Mouse (Mus musculus): Measurements from ENCODE around the gene Cav2.

Cav2 gene

GRCm38 (mm10) chr6:17280939-17281756 lies at the start of gene Cav2:
Gene Cav2 (plus strand): TSS chr6:17281185.
- DNase-seq (ENCODE audit: low spot score in 2 of 2) = peak; percentile 78 to 82

GRCm38 (mm10) chr6:17239693-17240092 lies 41.3 kb upstream of the Cav2 start:
- DNase-seq (ENCODE audit: low spot score in 2 of 2) = no peak

DNA sequence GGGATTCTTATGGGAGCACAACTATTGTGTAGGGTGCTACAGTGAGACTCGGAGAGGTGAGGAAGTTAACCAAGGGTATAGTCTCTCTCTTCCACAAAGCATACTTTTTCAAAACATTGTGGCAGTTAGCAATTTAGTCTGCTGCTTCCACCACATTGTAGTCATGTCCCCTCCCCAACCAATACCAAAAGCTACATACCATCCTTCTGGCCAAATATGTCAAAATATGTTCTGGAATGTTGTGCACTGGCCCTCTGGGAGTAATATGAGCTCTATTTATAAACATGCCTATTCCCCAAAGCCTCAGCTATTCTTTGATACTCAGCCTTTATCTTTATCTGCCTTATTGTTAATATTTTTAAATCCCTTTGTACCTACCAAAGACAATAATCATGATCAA lies 40.0 kb upstream of the Cav2 start:
- no peak for DNase-seq (ENCODE audit: low spot score in 2 of 2)

DNA sequence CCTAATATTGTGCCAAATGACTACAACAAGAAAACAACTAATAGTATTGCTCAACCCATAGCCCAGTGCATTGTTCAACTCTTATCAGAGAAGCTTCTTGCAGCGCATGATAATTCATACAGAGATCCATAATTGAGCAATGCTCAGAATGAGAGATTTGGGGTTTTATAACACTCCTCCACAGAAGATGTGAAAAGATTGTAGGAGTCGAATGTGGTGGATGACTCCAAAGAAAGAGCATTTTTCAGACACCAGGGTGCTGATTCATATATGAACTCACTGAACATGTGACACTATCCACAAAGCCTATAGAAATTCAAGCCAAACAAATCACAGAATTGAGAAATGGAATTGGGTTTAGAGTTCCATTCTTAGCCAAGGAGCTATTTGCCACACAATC lies 34.0 kb upstream of the Cav2 start:
- no peak for DNase-seq (ENCODE audit: low spot score in 2 of 2)

DNA sequence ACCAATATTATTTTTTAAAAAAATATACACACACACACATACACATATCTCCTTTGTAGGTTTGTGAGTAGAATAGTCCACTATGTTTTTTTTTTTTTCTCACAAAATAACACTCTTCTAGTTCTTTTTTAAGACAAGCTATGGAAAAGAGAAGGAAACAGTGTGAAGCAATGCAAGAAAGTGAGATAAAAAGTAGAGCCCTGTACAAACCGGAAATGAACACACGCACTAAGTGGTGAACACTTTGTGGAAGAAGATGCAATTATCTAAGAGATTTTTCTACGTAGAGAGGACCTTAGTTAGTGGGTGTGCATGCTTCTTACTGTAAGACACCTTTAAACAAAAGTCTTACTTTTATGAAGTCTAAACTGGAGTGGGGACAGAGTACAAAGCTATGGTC lies 33.3 kb upstream of the Cav2 start:
- DNase-seq (ENCODE audit: low spot score in 2 of 2) = no peak

DNA sequence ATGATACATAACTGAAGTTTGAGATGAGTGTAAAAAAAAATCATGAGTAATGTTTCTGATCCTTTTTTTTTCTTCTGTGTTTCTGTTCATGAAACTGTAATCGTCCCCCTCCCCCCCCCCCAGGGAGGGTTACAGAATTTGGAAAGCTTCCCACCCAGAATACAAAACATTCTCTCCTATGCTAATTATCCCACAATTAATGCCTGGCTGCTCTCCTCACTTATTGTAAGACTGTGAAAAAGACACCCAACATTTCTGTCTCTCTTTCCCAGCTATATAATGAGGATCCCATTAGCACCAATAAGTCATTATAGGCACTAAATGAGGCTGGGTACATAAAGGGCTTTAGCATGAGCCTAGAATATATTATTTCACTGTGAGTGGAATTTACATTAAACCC lies 32.7 kb upstream of the Cav2 start:
- no peak for DNase-seq (ENCODE audit: low spot score in 2 of 2)

- no peak for DNase-seq (ENCODE audit: low spot score in 2 of 2)
Measured at GRCm38 (mm10) chr6:17251958-17252357, 29.0 kb upstream of the Cav2 start.

DNA sequence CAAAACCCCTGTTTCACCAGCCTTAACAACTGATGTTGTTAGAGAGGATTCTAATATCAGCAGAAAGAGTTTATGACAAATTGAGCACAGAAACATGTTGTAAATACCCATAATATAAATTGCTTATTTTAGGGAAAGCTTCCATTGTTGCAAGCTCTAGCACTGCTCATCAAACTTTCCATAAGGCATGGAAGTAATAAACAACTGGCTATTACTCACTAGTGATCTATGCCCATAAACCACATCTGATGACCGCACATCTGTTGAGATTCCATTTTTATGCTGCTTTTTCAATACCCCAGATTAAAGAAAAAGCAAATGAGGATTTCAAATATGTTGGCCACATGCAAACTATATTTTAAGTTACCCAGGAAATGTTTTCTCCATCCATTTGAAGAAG lies 22.8 kb upstream of the Cav2 start:
- no peak for DNase-seq (ENCODE audit: low spot score in 2 of 2)

GRCm38 (mm10) chr6:17258911-17259310 lies 22.1 kb upstream of the Cav2 start:
- DNase-seq (ENCODE audit: low spot score in 2 of 2) = no peak

- DNase-seq (ENCODE audit: low spot score in 2 of 2) = no peak
Measured at GRCm38 (mm10) chr6:17262786-17263185, 18.2 kb upstream of the Cav2 start.

GRCm38 (mm10) chr6:17265043-17265442 lies 15.9 kb upstream of the Cav2 start:
- DNase-seq (ENCODE audit: low spot score in 2 of 2) = no peak

GRCm38 (mm10) chr6:17266466-17266865 lies 14.5 kb upstream of the Cav2 start:
- DNase-seq (ENCODE audit: low spot score in 2 of 2) = no peak

GRCm38 (mm10) chr6:17278366-17278765 lies 2.6 kb upstream of the Cav2 start:
- DNase-seq (ENCODE audit: low spot score in 2 of 2) = no peak

GRCm38 (mm10) chr6:17281757-17282092 lies 740 bp downstream of the Cav2 start:
- DNase-seq (ENCODE audit: low spot score in 2 of 2) = no peak

- DNase-seq (ENCODE audit: low spot score in 2 of 2) = peak in 1 of 2 experiments; percentile 29
Measured at GRCm38 (mm10) chr6:17282159-17282558, 1.2 kb downstream of the Cav2 start.

DNA sequence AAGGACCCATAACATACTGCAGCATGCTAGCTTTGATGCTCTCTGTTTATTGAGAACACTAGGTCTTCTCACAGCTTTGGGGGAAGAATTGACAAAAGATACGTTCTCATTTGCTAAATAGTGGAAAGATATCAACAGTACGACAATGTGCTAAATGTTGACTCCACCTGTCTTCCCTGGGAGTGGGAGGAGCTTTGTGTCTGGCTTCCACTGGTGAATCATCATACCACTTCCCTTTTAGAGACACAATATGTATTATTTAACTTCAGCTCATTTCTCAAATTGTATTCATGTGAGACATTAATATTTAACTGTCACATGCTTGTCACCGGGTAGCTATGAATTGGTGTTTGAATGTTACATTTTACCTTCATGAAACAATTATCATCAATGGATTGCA lies 2.8 kb downstream of the Cav2 start:
- no peak for DNase-seq (ENCODE audit: low spot score in 2 of 2)

- DNase-seq (ENCODE audit: low spot score in 2 of 2) = no peak
Measured at GRCm38 (mm10) chr6:17286381-17286780, 5.4 kb downstream of the Cav2 start.

DNA sequence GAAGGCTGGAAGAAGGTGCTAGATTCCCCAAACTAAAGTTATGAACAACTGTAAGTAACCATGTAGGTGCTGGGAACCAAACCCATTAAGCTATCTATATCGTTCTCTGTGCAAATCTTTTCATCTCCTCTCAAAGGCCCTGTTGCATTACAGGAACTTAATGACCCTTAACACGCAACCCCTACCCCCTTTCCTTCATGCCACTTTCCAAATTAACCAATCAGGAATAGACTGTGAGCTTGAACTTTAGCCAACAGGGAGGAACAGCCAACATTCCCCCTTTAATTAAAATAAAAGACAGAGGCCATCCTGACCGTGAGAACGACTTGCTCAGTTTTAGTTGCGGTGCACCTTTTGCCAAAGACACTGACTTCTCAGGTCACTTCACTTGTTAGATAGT lies 14.1 kb downstream of the Cav2 start:
- no peak for DNase-seq (ENCODE audit: low spot score in 2 of 2)

- peak; percentile 78 to 82 for DNase-seq (ENCODE audit: low spot score in 2 of 2)
Measured at GRCm38 (mm10) chr6:17305954-17306601, 25.1 kb downstream of the Cav2 start, which contains the start of gene Cav1. Gene Cav1 (plus strand): TSS chr6:17306335.

DNA sequence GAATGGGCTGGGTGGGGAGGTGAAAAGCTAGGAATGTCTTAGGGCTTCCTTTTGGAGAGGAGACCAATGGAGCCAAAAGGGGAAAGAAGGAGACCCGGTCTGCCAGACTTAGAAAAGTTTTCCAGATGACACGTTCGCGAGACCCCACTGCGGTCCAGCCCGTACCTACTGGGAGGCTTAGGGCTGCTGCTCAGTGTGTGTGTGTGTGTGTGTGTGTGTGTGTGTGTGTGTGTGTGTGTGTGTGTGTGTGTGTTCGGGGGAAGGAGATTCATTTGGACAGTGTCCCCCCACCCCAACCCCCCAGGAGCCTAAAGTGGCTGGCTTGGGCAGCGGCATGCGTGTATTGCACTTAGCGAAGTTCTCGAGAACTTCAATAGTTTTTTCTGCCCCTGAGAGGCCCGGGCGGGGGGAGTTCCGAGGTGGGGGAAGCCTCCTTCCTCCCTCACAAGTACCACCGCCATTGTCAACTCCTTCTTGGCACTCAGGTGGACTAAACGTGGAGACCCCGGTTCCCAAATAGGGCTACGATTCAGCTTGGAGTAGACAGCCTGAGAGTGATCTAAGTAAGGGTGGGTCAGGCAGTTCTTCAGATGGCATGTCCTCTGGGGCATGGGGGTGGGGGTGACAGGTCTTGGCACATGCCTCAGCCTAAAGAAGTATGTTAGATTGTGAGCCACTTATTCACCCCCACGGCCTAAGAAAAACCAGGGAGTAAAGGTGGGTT lies 25.8 kb downstream of the Cav2 start:
- peak; percentile 21 to 64 for DNase-seq (ENCODE audit: low spot score in 2 of 2)

- peak; percentile 77 to 79 for DNase-seq (ENCODE audit: low spot score in 2 of 2)
Measured at GRCm38 (mm10) chr6:17307461-17308115, 26.6 kb downstream of the Cav2 start.

- no peak for DNase-seq (ENCODE audit: low spot score in 2 of 2)
Measured at GRCm38 (mm10) chr6:17308661-17309060, 27.7 kb downstream of the Cav2 start.
